Mouse (Mus musculus) frontal cortex, postnatal 10 days (tissue): Measurements from ENCODE around the gene B9d2.
"Not testable (repeated sequence)": the region's sequence is repeated elsewhere in the genome, so short reads cannot be mapped to it uniquely, and the experiment has no call there.

Experiments used
- DNase-seq, 2 experiments: peaks; one replicate each; pipeline ENCODE4 v3.0.0; 2022; ENCODE audit warnings: low spot score in 2 of 2, mixed read lengths in 1 of 2

B9d2 gene

DNA sequence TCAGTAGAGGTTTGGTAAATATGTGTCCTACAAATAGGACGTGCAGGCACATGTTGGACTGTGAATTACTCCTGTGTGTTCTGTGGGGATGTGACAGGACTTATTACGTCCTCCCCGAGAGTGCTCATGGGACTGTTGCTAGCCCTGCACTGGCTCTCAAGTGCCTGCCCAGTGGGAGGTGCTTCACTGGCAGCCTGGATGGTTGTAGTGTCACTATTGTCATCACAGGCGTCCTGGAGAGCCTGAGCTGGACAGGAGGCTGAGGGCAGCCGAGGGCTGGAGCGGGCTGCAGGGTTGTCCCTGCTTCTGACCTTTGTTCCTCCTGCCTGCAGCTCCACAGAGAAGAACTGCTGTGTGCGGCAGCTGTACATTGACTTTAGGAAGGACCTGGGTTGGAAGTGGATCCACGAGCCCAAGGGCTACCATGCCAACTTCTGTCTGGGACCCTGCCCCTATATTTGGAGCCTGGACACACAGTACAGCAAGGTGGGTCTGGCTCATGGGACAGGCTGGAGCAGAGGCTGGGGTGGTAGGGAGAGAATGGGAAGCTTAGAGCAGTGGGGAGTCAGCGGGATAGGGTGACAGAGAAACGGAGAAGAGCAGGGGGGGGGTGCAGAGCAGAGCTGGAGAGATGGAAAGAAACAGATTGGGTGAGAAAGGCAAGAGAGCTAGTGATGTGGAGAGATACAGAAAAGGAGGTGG, 23.4 kb downstream of the B9d2 start:
- DNase-seq: no peak

- DNase-seq: no peak
These were observed 24.3 kb downstream of the B9d2 start for GRCm38 (mm10) chr7:25704716-25705364.

- peak in 1 of 2 experiments; percentile 39 for DNase-seq
These were observed 25.2 kb downstream of the B9d2 start for GRCm38 (mm10) chr7:25705801-25706251.

- DNase-seq: no peak
These were observed 26.1 kb downstream of the B9d2 start for GRCm38 (mm10) chr7:25706578-25707170.

GRCm38 (mm10) chr7:25707581-25708292, 27.2 kb downstream of the B9d2 start:
- DNase-seq: no peak

DNA sequence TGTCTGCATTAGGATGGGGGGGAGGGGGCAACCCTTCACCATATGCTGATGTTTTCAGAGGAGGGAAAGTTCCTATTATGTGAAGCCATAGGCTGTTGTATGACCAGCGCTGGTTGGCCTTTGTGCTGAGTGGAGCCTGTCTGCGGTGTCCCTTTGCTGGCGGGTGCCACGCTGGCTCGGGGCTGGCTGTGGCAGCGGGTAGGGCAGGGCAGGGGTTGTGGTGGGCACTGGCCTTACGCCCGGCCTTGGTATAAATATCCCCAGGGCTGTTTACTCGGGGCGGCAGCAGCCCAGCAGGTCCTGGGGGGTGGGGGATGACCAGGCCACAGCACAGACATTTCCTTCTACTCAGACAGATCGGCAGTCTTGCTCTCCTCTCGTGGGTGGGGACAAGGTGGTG, 29.4 kb downstream of the B9d2 start:
- DNase-seq: no peak

DNA sequence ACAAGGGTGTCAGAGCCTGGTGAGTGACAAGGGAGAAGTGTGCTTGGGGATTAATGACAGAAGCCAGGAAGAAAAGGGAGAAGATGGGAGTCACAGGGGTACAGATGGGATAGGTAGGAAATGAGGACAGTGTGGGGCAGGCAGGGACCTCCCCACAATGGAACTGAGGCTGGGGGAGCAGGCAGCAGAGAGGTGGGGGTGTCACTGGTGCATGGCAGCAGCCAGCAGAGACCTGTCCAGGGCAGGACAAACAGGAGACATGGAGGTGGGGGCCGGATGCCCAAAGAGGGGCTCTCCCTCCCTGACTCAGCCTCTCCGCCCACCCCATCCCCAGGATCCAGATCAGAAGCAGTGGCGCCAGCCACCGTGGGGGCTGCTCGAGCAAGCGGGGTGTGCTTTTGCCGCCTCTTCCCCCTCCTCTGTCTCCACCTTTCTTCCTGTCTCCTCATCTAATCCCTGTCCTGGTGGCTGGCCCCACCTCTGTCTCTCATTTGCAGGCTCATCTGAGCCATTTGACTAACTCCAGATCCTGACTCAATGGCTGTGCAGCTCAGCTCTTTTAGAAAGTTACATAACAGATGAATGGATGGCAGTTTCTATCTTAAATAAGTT, 30.0 kb downstream of the B9d2 start:
- DNase-seq: no peak

GRCm38 (mm10) chr7:25711165-25711564, 30.6 kb downstream of the B9d2 start:
- no peak for DNase-seq

GRCm38 (mm10) chr7:25711731-25712197, 31.2 kb downstream of the B9d2 start:
- no peak for DNase-seq

GRCm38 (mm10) chr7:25712801-25713200, 32.2 kb downstream of the B9d2 start:
- DNase-seq: no peak

GRCm38 (mm10) chr7:25714581-25714980, 34.0 kb downstream of the B9d2 start:
- no peak for DNase-seq

DNA sequence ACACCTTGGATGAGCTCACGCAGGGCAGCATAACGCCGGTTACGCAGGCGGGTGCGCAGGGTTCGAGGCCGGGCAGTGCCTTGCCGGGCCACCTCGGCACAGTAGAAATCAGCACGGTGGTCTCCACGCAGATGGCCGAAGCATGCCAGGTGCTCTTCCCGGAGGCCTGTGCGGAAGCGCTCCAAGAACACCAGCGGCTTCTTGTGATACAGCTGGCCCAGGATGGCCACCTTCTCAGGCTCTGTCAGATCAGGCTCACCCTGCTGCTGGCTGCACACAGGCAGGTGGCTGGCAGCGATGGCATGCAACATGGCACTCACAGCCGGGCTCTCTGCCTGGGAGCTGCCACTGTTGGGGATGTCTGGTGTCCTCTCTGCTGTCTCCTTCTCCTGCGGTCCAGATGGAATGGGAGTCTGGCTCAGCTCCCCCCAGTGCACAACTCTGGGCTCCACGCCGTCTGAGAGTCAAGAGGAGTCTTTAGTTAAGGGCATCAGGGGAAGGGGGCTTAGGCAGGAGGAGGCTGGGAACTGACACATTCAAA, 35.2 kb downstream of the B9d2 start:
- DNase-seq: no peak

DNA sequence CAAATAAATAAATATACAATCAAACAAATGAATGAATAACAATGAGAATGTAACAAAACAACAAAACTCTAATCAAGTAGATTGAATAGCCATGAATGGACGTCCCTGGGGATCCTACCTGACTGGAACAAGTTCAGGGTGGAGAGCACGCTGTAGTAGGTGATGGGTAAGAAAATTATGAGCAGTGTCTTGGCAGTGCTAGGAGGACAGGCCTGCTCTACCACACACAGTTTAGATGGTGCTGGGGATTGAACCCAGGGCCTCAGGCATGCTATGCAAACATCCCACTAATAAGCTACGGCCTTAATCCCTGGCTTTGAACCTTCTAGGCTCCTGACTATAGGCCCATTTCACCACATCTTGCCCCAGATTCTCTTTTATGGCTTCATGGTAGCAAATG, 36.9 kb downstream of the B9d2 start:
- no peak for DNase-seq

DNA sequence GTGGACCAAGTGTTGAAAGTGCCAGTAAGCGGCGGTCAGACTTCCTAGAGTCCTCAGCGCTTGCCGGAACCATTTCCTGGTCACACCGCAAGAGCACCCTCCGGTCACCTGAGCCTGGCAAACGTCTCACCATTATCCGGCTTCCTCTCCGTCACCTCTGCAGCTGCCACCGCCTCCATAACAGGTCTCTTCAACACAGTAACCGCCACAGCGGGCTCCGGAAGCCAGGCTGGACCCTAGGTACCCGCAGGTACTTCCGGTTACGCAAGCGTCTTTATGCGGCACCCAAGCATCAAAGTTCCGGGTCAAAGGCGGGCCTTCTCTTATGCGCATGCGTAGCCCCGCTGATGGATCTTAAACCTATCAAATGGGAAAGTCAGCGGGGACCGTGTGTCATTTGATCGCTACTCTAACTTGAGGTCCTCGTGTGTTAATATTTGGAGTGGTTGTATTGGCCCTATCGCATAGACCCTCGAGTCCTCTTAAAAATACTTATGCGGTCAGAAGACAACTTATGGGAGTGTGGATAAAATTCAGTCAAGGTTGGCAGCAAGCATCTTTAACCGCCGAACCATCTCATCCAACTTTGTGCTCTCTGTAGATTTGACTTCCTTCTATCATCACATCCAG, 38.3 kb downstream of the B9d2 start, which contains the start of gene Ccdc97:
Ccdc97 (minus strand) TSS at position 301 of the 630 bp plus-strand sequence.
- DNase-seq: peak; percentile 89 to 92

GRCm38 (mm10) chr7:25719761-25720610, 39.4 kb downstream of the B9d2 start:
- DNase-seq: peak in 1 of 2 experiments; percentile 75

- DNase-seq: no peak
These were observed 40.2 kb downstream of the B9d2 start for GRCm38 (mm10) chr7:25720760-25721159.

- DNase-seq: not testable (repeated sequence)
These were observed 41.2 kb downstream of the B9d2 start for GRCm38 (mm10) chr7:25721776-25722175.

GRCm38 (mm10) chr7:25725886-25726285, 45.3 kb downstream of the B9d2 start:
- DNase-seq: no peak

DNA sequence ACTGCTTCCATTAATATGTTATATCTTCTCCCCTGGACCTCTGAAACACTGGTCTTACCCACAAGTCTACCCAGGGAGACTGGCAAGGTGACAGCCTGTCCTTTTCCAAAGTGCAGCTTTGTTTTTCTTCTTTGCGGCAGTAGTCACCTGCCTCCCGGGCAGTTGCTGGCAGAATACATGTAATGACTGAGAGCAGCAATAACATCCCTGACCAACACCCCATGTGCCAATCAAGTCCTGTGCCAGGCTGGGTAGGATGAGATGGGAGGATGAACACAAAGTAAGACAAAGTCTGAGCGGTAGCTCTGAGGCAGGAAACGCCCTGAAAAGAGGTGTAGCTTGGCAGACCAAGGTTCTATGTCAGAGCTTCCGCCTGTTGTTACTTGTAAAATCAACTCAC, 47.2 kb downstream of the B9d2 start:
- no peak for DNase-seq

GRCm38 (mm10) chr7:25729396-25729795, 48.8 kb downstream of the B9d2 start:
- DNase-seq: no peak
